Mouse (Mus musculus) testis, postnatal 10 days (tissue): ENCODE results near the gene Elob.

Source experiments
- DNase-seq: peaks from one replicate; pipeline ENCODE4 v3.0.0; 2021; ENCODE audit warnings: low spot score

The Elob gene

DNA sequence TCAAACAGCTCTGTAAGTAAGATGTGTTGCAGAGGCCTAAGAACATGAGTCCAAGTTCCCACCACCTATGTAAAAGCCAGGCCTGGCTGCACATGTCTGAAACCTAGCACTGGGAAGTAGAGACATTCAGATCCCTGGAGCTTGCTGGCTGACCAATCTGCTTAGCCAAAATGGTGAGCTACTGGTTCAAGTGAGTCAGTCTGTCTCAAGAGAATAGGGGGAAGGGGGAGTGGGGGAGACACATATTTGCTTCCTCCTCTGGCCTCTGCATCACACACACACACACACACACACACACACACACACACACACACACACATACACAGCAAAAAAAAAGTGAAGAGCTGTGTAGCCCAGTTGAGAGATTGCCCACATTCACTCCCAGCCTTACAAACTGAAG, 45.6 kb downstream of the Elob start:
- DNase-seq: no peak

DNA sequence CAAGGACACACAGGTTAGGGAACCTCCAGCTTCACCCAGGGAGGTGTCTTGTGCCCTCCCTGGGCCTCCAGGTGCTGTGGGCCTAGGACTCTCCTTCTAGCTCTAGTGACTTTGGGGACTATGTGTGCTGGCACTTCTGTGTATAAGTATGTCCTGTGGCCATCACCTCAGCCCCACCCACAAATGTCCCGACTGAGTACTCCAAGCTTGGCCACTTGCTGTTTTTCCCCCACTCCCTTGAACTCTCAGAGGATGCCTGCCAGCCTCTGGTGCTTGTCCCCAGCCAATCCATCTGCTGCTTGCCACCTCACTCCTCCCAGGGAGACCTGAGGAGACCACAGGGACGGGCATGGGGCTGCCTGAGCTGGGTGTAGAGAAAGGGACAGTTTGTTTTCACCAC, 50.5 kb downstream of the Elob start:
- no peak for DNase-seq

DNA sequence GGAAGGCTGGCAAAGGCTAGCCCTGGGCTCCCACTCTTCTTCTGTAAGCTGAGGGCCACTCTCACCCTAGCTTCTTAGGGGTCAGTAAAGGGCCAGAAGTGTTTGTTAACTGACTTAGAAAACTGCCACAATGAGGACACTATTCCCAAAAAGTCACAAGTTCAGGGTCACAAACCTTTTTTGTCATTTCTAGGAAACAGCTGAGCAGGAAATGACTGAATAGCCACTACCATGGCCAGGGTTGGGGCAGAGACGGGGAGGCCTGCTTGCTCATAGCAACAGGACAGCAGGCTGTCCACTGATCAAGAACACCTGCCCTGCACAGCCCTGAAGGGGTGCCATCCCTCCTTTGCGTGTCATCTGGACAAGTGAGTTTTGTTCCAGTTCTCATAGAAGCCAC, 51.8 kb downstream of the Elob start:
- DNase-seq: no peak

DNA sequence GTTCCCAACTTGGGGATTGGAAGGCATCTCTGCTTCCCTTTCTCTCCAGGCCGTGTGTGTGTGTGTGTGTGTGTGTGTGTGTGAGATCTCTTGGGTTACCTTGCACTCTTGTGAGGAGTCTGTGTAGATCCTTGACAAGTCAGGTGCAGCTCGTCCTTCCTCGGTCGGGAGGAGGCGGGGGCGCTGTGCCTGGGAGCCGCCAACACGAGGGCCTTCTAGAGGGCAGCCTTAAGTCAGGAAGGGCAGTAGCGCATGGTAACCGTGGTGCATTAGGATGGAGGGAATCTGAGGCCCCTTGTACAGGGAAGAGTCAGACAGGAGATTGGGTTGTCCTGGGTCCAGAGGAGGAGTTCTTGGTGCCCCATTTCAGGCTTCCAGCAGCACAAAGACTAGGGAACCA, 52.7 kb downstream of the Elob start:
- DNase-seq: no peak
